Mouse (Mus musculus): Measurements from ENCODE around the gene Capn7.

The Capn7 gene

DNA sequence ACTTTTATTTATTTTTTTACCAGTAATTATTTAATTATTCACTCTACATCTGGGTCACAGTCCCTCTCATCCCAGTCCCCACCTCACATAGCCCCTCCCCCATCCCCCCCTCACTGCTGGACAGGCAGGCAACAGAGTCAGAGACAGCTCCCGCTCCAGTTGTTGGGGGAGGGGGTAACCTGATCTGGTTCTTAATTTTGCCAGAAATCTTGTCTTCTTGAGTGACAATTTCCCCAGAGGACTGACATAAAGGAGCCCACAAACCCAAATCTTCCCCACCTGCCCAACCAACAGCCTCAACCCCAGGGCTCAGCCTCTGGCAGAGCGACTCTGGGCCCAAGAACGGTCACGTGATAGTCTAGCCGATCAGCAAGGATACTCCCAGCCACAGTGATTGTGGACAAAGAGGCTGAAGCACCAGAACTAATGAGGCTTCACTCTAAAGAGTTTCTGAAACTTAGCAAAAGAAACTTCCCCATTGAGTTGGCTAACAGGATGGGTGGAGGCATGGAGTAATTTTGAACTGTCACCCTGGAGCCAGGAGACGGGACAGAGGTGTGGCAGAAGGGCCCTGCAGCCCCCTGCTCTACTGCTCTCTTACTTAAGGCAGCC lies 77.1 kb downstream of the Capn7 start:
- peak; percentile 19 for DNase-seq (ENCODE audit: inconsistent ontology term)

DNA sequence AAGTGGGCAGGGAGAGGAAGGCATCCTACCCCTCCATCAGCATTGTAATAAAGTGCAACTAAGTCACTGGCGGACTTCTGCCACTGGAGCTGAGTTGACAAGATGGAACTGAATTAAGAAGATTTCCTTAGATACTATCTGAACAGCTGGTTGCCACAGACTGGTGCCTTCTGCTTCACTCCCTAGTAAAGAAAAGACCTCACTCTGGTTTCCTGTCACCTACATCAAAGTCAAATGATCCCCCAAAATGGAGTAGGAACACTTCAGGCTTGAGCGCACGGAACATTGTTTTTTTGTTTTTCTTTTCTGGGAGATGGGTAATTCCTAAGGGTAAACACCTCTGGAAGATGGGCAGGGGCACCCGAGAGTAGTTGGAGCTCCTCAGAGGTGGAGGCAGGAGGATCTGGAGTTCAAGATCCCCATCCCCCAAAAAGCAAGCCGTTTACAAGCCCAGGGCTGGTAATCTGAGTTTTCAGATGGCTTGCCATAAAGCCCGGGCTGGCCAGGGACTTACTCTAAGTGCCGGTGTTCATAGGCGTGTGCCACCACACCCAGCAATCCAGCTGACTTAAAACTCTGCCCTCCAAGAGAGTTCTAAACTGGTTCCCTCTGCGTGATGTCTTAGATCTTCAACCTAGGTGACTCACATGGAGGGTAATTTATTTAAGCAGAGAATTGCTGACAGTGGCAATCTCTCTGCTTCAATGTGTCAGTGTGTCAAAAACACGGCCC lies 78.0 kb downstream of the Capn7 start:
- DNase-seq (ENCODE audit: inconsistent ontology term), result no peak

DNA sequence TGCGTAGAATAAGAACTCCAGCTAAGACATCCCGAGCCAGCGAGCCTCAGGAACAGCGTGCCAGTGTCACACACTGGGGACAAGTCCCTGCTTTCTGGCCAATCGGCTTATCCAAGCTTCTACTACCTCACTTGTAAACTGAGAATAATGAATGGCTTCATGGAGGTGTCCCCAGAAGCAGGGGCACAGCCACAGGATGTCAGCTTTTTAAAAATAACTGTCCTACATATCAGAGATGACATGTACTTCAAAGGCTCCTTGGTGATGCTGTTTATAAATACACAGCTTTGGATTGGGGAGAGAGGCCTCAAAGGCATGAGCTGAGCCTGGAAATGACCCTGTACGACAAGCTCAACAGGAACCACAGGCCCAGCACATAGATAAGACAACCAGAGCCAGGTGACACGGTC lies 78.5 kb downstream of the Capn7 start:
- DNase-seq (ENCODE audit: inconsistent ontology term), result no peak

DNA sequence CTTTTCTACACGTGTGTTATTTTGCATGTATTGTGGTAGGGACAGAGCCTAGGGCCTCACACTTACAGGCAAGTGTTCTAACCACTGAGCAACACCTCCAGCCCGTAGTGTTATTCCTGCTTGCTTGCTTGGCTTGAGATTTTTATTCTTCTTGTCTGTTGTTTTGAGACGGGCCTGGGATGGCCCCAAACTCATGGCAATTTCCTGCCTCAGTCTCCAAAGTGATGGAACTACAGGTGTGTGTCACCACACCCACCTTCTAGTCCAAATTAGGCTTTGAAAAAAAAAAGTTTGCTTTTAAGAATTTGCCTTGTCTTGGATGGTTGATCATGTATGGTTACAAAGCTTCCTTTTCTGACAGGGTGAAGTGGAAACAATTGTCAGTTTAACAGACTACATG lies 80.0 kb downstream of the Capn7 start:
- no peak for DNase-seq (ENCODE audit: inconsistent ontology term)

DNA sequence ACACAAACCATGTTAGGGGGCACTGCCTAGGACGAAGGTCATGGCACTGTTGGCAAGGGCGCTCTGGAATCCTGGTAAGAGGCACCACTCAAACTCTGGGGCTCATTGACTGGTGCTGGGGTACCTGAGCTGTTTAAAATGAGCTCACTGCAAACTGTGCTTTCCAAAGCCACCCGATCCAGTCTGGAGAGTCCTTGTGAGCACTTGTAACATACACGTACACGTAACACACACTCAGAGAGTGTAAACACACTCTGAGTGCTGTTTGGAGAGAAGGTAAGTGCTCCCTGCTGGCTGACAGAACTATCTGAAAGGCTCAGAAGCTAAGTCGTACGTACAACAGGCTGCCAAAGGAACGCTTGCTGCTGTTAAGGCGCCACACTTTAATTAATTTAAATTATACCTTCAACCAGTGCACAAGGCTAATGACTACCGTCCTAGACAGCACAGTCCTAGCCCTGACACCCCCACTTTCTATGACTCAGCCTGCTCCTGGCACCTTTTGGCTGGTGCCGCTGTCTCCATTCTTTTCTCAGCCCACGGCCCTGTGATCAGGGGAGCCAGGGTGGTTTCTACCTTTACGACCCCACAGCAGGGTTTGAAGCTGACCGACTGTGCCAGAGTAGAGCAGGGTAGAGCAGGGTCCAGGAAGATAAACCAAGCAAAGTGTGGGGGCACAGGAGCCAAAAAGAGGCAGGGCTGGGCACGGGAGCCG lies 80.6 kb downstream of the Capn7 start:
- no peak for DNase-seq (ENCODE audit: inconsistent ontology term)

DNA sequence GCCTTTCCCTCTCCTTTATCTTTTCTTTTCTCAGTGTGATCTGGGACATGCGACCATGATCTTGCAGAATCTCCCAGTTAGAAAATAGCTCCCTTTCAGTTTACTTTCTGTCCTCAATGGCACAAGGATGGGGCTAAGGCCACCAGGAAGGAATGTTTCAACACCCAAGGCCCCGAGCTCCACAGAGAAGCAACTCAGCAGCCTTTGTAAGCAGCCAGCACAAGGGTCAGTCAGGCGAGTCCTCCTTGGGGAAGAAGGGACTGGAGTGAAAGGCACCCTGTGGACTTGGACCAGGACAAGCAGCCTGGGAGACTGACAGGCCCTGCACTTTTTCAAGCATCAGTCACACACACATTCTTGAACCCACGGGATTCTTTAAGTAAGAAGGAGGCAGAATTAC lies 82.8 kb downstream of the Capn7 start:
- peak; percentile 35 for DNase-seq (ENCODE audit: inconsistent ontology term)

DNA sequence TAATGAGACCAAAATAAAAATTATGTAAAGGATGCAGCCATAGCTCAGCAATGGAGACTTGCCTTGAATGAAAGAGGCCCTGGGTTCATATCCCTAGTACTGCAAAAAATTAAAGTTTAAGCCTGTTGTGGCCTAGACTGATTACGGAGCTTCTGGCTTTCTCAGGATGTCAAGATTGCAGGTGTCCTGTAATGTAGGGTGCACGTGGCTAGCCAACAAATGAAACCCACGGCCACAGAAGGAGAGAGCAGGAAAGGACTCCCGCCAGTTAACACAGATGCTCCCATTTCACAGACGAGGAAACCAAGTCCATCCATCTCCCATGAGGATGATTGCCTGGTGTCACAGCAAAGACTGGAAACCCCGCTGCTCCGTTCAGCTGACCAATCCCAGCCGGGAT lies 83.7 kb downstream of the Capn7 start:
- DNase-seq (ENCODE audit: inconsistent ontology term), result no peak

DNA sequence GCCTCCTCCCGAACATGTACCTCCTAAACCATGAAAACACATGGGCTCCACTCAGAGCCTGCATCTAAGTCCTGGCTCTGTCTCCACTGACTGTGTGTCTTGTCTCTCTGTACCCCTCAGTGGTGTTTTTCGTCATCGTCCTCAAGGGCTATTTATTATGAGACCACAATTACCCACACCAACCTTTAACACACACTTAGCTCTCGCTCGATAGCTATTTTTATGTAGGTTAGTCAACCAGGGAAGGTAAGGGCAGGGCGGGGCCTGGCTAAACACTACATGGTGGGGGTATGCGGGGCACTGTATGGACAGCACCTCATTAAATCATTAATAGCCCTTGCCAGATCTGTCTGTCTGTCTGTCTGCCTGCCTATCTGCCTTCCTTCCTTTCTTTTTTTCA lies 84.1 kb downstream of the Capn7 start:
- DNase-seq (ENCODE audit: inconsistent ontology term), result no peak

DNA sequence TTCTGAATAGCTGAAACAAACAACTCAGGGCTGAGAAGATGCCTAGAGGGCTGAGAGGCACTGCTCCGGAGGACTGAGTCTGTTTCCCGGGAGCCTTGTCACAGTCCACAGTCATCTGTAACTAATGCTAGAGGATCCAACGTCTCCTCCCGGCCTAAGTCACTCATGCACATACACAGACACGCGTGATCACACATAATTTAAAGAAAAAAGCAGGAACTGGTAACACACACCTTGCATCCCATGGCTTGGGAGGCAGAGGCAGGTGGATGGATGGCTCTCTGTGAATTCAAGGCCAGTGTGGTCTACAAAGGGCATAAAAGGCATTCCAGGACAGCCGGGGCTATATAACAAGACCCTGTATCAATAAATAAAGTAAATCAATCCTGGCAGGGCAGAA lies 84.5 kb downstream of the Capn7 start:
- DNase-seq (ENCODE audit: inconsistent ontology term), result no peak
